26 mouse cellular contexts compared by ENCODE assay signal in genomic region chr1:105340943-105341342, GRCm38 (mm10). TPM values are rescaled to one million over a fixed set of nuclear protein-coding genes. Genes with fewer than 3 reads are reported as not detected.
A peak's percentile ranks its signal among the peaks of the same experiment; 100 is the strongest.
DNase-seq lines count a peak whose midpoint lies in the region; ATAC-seq and TF ChIP-seq lines count a peak whose summit lies in the region.
"Had no signal": no experiment of that assay in that cellular context is flagged by ENCODE, and none has a peak within 500 bp of the region (broad histone marks: within the 10 kb centered on the region; RNA-seq: fewer than 3 reads in every experiment).

No protein-coding gene starts in this region.

- ATAC-seq in hindbrain, embryonic 11.5 days (ENCODE audit: low FRiP score) = peak; percentile 22; the same call in 1 of the 2 replicates
- ATAC-seq in hindbrain, embryonic 13.5 days (ENCODE audit: low FRiP score) = no peak
- peak; percentile 44; the same call in 1 of the 2 replicates for ATAC-seq in midbrain, embryonic 12.5 days (ENCODE audit: low FRiP score, low read depth)
- ATAC-seq in midbrain, postnatal 0 days (ENCODE audit: low FRiP score) = no peak
- ATAC-seq: forebrain, embryonic 13.5 days; forebrain, embryonic 16.5 days; hindbrain, embryonic 16.5 days; intestine, embryonic 15.5 days had no signal

- H3K36me3 ChIP-seq in hindbrain, embryonic 11.5 days (ENCODE audit: control insufficient read depth, insufficient read depth, low read length) = no peaks in the 10 kb centered on the region
- H3K36me3 ChIP-seq in hindbrain, embryonic 13.5 days = no peaks in the 10 kb centered on the region
- no peaks in the 10 kb centered on the region for H3K36me3 ChIP-seq in midbrain, embryonic 12.5 days
- H3K36me3 ChIP-seq in midbrain, postnatal 0 days (ENCODE audit: insufficient read depth, low read length) = no peaks in the 10 kb centered on the region
- H3K36me3 ChIP-seq: forebrain, embryonic 10.5 days; G1E; heart, embryonic 12.5 days; heart, embryonic 15.5 days; hindbrain, embryonic 12.5 days; intestine, embryonic 15.5 days had no signal

- no peaks in the 10 kb centered on the region for H3K4me1 ChIP-seq in hindbrain, embryonic 11.5 days (replicated peaks; ENCODE audit: control insufficient read depth, insufficient read depth, low read length)
- H3K4me1 ChIP-seq in hindbrain, embryonic 13.5 days (replicated peaks) = no peaks in the 10 kb centered on the region
- H3K4me1 ChIP-seq in midbrain, embryonic 12.5 days = no peaks in the 10 kb centered on the region
- no peaks in the 10 kb centered on the region for H3K4me1 ChIP-seq in midbrain, postnatal 0 days (ENCODE audit: insufficient read depth, low read length)
- H3K4me1 ChIP-seq: forebrain, embryonic 10.5 days; forebrain, embryonic 13.5 days; hindbrain, embryonic 12.5 days; intestine, embryonic 15.5 days had no signal

- H3K4me2 ChIP-seq in hindbrain, embryonic 11.5 days (replicated peaks; ENCODE audit: low read depth, low read length) = no peak overlapping the region
- no peak overlapping the region for H3K4me2 ChIP-seq in hindbrain, embryonic 13.5 days
- H3K4me2 ChIP-seq in midbrain, embryonic 12.5 days (replicated peaks) = no peak overlapping the region
- no peak overlapping the region for H3K4me2 ChIP-seq in midbrain, postnatal 0 days (ENCODE audit: low read depth, low read length, poor library complexity, severe bottlenecking)
- H3K4me2 ChIP-seq: forebrain, embryonic 13.5 days; heart, embryonic 12.5 days; heart, embryonic 15.5 days; hindbrain, embryonic 12.5 days; intestine, embryonic 15.5 days had no signal

- no peak overlapping the region for H3K27ac ChIP-seq in hindbrain, embryonic 11.5 days (ENCODE audit: low read depth, low read length)
- H3K27ac ChIP-seq in hindbrain, embryonic 13.5 days = no peak overlapping the region
- no peak overlapping the region for H3K27ac ChIP-seq in midbrain, embryonic 12.5 days (replicated peaks)
- no peak overlapping the region for H3K27ac ChIP-seq in midbrain, postnatal 0 days (ENCODE audit: low read depth, low read length)
- H3K27ac ChIP-seq: forebrain, embryonic 10.5 days; forebrain, embryonic 13.5 days; heart, embryonic 15.5 days; hindbrain, embryonic 12.5 days; intestine, embryonic 15.5 days had no signal

- no peak overlapping the region for H3K9ac ChIP-seq in hindbrain, embryonic 11.5 days (ENCODE audit: low read depth, low read length)
- H3K9ac ChIP-seq in hindbrain, embryonic 13.5 days = no peak overlapping the region
- no peak overlapping the region for H3K9ac ChIP-seq in midbrain, embryonic 12.5 days (replicated peaks)
- H3K9ac ChIP-seq in midbrain, postnatal 0 days (replicated peaks; ENCODE audit: low read length, poor library complexity, severe bottlenecking) = no peak overlapping the region
- H3K9ac ChIP-seq: forebrain, embryonic 13.5 days; heart, embryonic 12.5 days; heart, embryonic 15.5 days; hindbrain, embryonic 12.5 days; intestine, embryonic 15.5 days had no signal

- no peak for DNase-seq in hindbrain, embryonic 11.5 days (ENCODE audit: low spot score)
- DNase-seq in midbrain, postnatal 0 days (ENCODE audit: low spot score) = no peak
- DNase-seq in brain, adult 2 months (ENCODE audit: low read depth, low spot score) = peak; percentile 79
- DNase-seq in heart, postnatal 10 days = no peak
- DNase-seq: adrenal gland, adult 2 months; adrenal gland, postnatal 14 days; B cell, adult 2 months; cerebellum, adult 11-12 months; cerebellum, adult 8-10 months; cerebellum, postnatal 10 days; cerebellum, postnatal 36 days; gastrocnemius, postnatal 25 days; heart, adult 18-20 months; heart, postnatal 14 days; heart, postnatal 4 days had no signal

- intact Hi-C loops in heart, postnatal 10 days (cut with DNase I) = no loop called here

- no peaks in the 10 kb centered on the region for H3K9me3 ChIP-seq in hindbrain, embryonic 11.5 days (ENCODE audit: control insufficient read depth, low read length)
- no peaks in the 10 kb centered on the region for H3K9me3 ChIP-seq in hindbrain, embryonic 13.5 days
- no peaks in the 10 kb centered on the region for H3K9me3 ChIP-seq in midbrain, embryonic 12.5 days
- H3K9me3 ChIP-seq in midbrain, postnatal 0 days (ENCODE audit: low read length) = no peaks in the 10 kb centered on the region
- H3K9me3 ChIP-seq: forebrain, embryonic 10.5 days; forebrain, embryonic 13.5 days; heart, embryonic 12.5 days; heart, embryonic 15.5 days; hindbrain, embryonic 12.5 days; intestine, embryonic 15.5 days had no signal

- TF ChIP-seq CTCF in midbrain, postnatal 0 days (IDR thresholded peaks at IDR 0.05) = no peak

- no peaks in the 10 kb centered on the region for H3K27me3 ChIP-seq in hindbrain, embryonic 11.5 days (ENCODE audit: control insufficient read depth, insufficient read depth, low read length)
- H3K27me3 ChIP-seq in hindbrain, embryonic 13.5 days = no peaks in the 10 kb centered on the region
- H3K27me3 ChIP-seq in midbrain, embryonic 12.5 days = no peaks in the 10 kb centered on the region
- H3K27me3 ChIP-seq in midbrain, postnatal 0 days (ENCODE audit: insufficient read depth, low read length) = no peaks in the 10 kb centered on the region
- H3K27me3 ChIP-seq: forebrain, embryonic 13.5 days; heart, embryonic 12.5 days; heart, embryonic 15.5 days; hindbrain, embryonic 12.5 days; intestine, embryonic 15.5 days had no signal

- H3K4me3 ChIP-seq in hindbrain, embryonic 11.5 days (ENCODE audit: low read depth, low read length) = no peak overlapping the region
- no peak overlapping the region for H3K4me3 ChIP-seq in hindbrain, embryonic 13.5 days
- no peak overlapping the region for H3K4me3 ChIP-seq in midbrain, embryonic 12.5 days
- H3K4me3 ChIP-seq in midbrain, postnatal 0 days (ENCODE audit: low read depth, low read length) = no peak overlapping the region
- H3K4me3 ChIP-seq: forebrain, embryonic 10.5 days; forebrain, embryonic 13.5 days; heart, embryonic 12.5 days; heart, embryonic 15.5 days; hindbrain, embryonic 12.5 days; intestine, embryonic 15.5 days had no signal

RNA-seq across cellular contexts. Expression of gene Rnf152, which starts 15.6 kb away (rescaled TPM):
- polyA plus RNA-seq in hindbrain, embryonic 11.5 days (2014; fragmentation: Nextera tagmentation; extraction: Ambion mirVana) = 2.3 and 2.5 TPM in 2 replicates
- 15.4 and 15.5 TPM in 2 replicates for polyA plus RNA-seq in hindbrain, embryonic 13.5 days (2015; fragmentation: Nextera tagmentation; extraction: Ambion mirVana)
- 4.6 and 4.7 TPM in 2 replicates for polyA plus RNA-seq in midbrain, embryonic 12.5 days (2016; fragmentation: Nextera tagmentation; extraction: Ambion mirVana)
- 35.5 and 50.8 TPM in 2 replicates for total RNA-seq in midbrain, postnatal 0 days (2014; rRNA removed)
- polyA plus RNA-seq in midbrain, postnatal 0 days (2015; fragmentation: Nextera tagmentation; extraction: Ambion mirVana) = 19.2 and 21.0 TPM in 2 replicates
- 1 to 10 TPM; 4.4 to 4.6 TPM for total RNA-seq in heart, postnatal 10 days (2021)
- polyA plus RNA-seq: G1E had no signal

Comparison
In these comparisons a context has a peak if more than half of its experiments do, and no peak if none do; other contexts are left out.
1. ATAC-seq: peak in hindbrain, embryonic 11.5 days (single experiment) and midbrain, embryonic 12.5 days (single experiment); none in hindbrain, embryonic 13.5 days (single experiment) and midbrain, postnatal 0 days (single experiment).